Mouse (Mus musculus) kidney, postnatal 25 days (tissue): ENCODE results near the gene Arhgdib.

Experiments
- DNase-seq, 2 experiments: peaks; one replicate each; pipeline ENCODE4 v3.0.0; 2021; ENCODE audit warnings: mixed read lengths in 2 of 2

Gene Arhgdib

GRCm38 (mm10) chr6:136883431-136883915 lies 58.2 kb downstream of the Arhgdib start:
- DNase-seq: peak in 1 of 2 experiments; percentile 46

GRCm38 (mm10) chr6:136881678-136882077 lies 60.0 kb downstream of the Arhgdib start:
- DNase-seq: no peak

GRCm38 (mm10) chr6:136875670-136876069 lies 66.0 kb downstream of the Arhgdib start, which contains the start of gene Mgp:
TSS of gene Mgp (minus strand) at chr6:136875823.
- DNase-seq: peak; percentile 31 to 39

- peak in 1 of 2 experiments; percentile 43 for DNase-seq
Measured at GRCm38 (mm10) chr6:136874599-136874998, 67.1 kb downstream of the Arhgdib start.
